In the genomic region with DNA sequence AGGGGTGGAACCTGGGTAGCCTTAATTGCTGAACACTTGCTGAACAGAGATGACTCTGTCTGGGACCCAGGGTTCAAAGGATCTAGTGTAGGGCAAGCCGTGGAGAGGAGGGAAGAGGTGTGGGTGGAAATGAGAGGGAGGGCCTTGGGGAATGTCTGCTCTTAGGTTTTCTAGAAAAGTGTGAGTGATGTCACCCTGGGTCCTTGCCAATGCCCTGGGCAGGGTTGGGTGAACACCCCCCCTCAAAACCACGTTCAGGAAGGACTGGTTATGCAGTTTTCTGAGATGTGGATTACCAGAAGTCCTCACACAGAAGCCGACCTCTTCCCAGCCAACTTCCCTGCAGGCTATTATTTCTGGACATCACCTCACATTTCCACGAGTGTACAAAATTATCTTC, we compare ENCODE assay signal across 9 mouse cellular contexts.
"Had no signal": no experiment of that assay in that cellular context is flagged by ENCODE, and none has a peak within 500 bp of the region (broad histone marks: within the 10 kb centered on the region; RNA-seq: fewer than 3 reads in every experiment).

No protein-coding gene starts in this region.

- DNase-seq: kidney, adult 8-10 months; kidney, postnatal 36 days; layer of hippocampus, adult 9-11 months; layer of hippocampus, postnatal 36 days; lung, embryonic 14.5 days; lung, postnatal 10 days; right cerebral cortex, postnatal 25 days; thymus, adult 2 months; thymus, postnatal 25 days had no signal
